Mouse (Mus musculus): ENCODE results near the gene Sema3d.
A peak's percentile ranks its signal among the peaks of the same experiment; 100 is the strongest.

The Sema3d gene

DNA sequence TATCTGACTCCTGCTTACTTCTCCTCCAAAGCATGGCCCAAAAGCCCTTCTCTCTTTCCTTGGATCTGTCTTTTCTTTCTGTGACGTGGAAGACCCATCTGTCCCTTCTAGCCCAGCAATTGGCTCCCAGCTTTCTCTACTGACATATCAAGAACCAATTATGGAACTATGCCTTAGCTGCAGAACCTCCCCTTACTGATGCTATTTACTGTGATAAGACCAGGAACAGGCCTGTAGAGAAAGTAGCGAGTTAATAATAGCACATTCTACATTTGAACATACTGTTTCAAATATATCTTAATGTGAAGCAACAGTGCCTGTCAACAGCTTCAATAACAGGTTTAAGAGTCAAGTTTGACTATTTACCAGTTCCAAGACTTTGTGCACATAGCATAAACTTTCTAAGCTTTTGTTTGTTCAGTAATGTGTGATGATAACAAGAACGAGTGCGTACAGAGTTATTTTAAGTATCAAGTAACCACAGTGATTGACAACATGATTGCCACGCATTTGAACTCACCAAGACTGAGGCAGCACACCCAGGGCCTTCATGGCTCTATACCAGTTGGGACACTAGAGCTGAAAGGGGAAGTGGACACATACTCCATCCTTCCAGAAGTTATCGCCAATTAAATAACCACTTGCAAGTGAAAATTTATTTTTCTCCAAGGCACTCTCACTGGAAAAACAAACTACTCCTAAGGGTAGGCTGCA, 116.8 kb downstream of the Sema3d start:
- no peak for DNase-seq

DNA sequence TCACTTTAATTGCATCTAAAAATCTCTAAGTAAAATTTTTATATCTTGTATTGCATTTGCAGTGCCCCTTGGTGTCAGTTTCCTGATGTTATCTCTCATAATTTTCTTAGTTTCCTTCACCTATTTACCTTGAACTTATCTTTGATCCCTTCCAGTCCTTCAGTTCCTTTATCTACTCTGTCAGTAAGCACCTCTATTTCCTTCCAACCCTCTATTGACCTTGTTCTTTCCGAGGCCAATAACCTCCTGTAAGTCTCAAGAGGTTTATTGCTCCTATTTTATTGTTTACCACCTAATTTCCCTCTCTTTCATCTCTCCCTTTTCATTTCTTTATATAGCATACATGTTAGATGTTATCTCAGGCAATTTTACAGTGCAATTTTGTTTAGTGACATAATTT, 129.3 kb downstream of the Sema3d start:
- no peak for DNase-seq

DNA sequence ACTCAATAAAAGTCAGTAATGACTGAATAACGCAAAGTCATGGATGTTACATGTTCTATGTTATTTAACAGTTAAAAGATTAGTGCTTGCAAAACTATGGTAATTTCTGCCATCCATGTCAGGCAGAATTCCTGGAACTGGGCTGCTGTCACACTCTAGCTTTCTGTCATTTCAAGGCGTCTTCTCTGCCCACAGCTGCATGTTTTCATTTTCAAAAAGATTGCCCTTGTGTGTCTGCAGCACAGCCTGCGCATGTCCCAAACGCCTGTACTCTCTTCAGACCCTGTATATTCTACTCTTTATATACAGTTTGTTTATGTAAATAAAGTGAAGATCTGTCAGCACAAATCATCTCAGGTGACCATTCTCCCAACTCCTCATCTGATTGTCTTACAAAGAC, 132.1 kb downstream of the Sema3d start:
- DNase-seq = no peak

DNA sequence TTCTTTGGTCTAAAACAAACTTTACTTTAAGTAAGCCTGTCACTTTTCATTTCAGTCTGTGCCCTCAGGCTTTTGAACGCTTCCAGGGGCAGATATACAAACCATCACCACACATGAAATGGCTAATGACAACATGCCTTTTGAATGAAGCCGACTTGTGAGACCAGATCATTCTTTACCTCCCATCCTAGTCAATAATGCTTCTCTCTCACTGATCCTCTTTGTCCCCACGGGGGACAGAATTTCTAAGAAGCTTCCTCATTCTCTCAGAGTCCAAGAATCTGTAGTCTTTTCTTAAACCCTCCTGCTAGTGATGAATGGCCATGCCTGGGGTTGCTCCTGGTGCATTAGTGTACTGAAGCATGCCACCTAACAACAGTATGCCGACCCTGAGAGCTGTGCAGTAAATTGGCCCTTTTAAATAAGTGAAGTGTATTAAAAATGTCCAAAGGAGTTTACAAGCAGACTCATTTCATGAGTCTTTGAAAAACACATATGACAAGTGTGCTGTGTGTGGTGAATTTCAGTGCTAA, 142.1 kb downstream of the Sema3d start:
- no peak for DNase-seq

DNA sequence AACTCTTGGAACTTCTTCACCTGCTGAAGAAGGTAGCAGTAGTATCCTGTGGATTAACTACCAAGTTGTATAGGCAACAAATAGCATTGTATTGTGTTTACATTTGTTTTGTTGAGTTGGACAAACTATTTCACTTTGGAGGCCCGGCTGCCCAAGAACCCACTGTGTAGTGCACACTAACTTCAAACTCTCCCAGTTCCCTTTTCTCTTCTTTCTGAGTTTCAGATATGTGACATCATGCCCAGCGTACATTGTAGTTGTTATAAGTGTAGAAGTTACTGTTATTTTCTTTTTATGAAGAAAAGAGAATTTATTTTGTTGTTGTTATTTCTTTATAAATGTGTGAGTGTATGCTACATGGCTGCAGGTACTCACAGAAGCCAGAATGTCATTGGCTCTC, 145.4 kb downstream of the Sema3d start:
- DNase-seq = no peak

DNA sequence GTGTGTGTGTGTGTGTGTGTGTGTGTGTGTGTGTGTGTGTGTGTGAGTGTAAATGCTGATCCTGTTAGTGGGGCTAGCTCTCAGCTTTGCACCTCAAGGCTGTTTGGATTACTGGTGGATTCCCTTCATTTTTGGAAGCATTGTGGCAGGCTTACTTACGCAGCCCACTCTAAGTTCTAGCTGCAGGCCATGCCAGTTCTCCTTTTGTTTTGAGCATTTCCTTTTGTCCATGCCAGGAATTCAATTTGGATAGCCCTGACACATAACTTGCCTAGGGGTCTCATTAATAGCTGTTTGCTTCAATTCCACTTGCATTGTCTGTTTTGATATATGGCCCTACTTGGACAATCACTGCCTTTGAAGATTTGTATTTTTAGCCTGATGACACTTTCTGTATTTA, 146.6 kb downstream of the Sema3d start:
- DNase-seq = no peak

DNA sequence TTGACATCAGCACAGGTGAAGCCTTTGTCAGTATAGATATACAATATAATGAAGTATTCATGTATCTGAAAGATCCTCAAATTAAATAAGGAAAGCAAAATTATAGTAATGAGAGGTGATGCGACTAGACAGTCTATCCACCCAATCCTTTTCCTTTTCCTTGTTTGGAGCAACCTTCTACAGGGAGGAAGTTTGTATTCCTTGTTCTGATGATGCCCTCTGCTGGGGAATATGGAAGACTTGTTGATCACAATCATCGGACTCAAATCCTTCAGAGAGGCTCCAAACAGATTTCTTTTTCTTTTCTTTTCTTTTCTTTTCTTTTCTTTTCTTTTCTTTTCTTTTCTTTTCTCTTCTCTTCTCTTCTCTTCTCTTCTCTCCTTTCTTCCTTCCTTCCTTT, 158.1 kb downstream of the Sema3d start:
- no peak for DNase-seq

DNA sequence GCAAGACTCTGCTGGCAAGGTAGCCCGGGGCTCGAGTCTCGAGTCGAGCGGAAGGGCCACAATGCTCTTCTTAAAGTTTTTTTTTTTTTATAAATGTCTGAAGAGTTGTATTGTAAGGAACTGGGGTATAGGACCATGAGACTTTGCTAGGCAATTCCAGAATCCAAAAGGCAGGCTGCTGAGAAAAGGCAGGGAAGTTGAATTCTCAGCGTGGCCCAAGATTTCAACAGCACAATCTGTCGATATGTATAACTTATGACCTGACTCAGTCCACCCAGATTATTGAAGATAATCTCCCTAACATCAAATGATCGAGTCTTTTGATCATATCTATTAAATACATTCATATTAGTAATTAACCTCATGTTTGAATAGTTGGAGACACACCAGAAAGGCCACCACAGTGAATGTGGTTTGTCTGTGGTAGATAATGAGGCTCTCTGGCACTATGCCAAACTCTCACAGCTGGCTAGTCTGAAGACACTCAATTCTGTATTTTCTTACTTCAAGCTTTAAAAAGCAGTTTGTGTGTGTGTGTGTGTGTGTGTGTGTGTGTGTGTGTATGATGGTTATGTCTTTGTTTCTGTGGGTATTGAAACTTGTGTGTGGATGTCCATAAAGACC, 166.0 kb downstream of the Sema3d start:
- no peak for DNase-seq

DNA sequence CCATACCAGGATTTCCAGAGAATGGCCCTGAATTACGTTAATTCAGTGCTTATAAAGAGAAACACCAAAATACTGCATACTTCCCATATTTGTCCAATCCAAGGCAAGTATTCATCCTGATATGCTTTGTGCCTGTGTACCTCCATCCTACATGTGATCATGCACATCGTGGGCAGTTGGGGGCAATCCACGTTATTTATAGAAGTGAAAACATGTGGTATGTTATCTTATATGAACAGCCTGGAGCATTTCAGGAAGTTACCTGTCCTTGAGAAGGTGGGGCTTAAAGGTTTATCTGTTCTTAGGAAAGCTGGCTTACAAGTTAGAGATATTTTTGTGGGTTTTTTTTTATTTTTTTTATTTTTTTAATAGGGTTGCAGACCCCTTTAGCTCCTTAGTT, 172.2 kb downstream of the Sema3d start:
- no peak for DNase-seq

DNA sequence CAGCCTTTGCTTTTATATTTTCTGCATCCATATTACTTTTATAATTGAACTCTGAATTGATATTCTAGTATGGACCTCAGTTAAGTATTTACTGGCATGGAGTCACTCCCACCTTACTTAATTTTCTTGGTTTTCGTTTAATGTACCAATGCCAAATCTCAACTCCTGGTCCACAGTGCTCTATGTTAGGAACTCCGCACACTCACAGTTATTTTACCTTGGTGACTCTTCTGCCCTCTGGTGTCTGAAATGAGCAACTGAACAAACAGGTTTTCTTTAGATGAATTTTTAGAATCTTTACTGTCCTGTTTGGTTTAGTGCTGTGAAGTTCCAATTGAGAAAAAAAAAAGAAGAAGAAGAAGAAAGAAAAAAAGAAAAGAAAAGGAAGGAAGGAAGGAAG, 174.7 kb downstream of the Sema3d start:
- no peak for DNase-seq

DNA sequence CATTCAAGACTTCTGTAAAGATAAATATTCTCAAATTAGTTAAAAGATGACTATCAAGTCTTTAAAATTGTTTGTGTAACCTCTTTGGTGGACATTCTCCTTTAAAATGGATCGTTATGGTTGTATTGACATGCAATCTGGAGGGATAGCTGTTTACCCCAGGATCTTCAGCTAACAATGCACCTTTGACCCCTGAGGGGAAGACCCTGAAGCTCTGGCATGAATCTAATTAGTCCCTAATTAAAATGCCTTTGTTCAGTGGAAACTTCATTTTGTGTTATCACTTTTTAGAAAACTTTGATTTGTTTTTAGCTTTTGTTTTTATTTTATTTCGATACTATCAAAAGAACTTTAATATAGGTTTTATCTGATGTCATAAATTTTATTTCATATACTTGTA, 178.6 kb downstream of the Sema3d start:
- DNase-seq = no peak

DNA sequence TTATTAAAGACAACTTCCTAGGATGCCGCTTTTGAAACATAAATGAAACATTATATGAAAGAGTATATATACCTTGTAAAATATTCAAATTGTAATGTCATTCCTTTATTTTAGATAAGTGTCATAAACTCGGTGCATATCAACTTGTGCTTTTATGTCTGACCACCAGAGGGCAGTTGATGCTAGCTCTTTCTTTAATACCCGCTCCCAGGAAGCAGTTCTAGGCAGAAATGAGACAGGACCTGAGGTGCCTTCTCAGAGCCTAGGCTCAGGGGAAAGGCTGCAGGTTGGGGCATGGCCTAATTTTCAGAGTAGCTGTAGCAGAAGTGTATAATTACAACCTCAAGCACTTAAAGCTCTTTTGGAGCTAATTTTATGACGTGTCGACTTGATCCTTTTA, 179.0 kb downstream of the Sema3d start:
- peak; percentile 30 for DNase-seq

DNA sequence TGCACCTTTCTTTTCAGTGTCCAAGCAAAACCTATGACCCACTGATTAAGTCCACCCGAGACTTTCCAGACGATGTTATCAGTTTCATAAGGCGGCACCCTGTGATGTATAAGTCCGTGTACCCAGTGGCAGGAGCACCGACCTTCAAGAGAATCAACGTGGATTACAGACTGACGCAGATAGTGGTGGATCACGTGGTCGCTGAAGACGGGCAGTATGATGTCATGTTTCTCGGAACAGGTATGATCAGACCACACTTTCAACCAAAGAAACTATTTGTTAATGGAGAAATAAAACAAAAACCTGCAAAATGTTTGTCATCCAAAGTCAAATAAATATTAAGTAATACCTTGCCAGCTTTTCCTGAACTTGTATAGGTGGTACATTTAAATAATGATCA, 179.9 kb downstream of the Sema3d start:
- no peak for DNase-seq

DNA sequence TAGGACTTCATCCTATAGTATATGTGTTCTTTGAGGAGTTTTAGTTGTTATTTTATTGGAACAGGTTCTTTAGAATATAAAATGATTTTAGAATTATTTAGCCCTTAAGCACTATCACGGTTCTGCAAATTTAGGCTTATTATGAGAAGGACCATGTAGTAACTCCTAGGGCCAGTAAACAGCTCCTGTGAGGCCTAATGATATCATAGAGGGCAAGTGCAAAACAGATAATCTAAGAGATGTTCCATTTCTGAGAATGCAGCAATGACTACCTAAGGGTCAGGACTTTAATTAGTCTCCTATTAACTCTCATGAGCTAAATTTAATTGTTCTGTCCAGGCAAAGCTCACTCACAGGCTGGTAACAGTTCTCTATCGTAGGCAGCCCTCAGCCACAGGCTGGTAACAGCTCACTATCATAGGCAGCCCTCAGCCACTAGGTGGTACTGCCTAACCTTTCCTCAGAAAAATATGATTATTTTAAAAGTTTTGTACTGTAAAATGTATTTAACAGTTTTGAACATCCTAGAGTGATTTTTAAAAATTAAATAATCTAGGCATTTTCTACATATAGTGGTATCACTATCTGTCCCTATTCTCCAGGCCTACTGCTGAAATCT, 181.5 kb downstream of the Sema3d start:
- DNase-seq = no peak

DNA sequence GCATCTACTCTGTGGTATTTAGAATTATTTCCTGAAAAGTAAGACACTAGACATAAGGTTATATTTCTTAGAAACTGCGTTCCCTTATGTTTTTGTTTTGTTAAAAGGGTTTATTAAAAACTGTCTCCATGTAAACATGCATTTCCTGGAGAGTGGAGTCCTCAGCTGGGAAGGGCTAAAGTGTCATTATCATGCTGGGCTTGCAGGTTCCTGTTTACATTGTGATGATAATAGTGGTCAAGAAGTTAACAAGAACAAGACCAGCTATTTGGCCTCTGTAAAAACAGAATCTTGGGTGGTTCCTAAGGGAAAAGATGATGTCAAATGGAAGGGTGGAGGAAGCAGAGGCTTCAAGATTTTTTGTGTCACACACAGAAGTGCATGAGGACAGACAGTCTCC, 183.4 kb downstream of the Sema3d start:
- no peak for DNase-seq

DNA sequence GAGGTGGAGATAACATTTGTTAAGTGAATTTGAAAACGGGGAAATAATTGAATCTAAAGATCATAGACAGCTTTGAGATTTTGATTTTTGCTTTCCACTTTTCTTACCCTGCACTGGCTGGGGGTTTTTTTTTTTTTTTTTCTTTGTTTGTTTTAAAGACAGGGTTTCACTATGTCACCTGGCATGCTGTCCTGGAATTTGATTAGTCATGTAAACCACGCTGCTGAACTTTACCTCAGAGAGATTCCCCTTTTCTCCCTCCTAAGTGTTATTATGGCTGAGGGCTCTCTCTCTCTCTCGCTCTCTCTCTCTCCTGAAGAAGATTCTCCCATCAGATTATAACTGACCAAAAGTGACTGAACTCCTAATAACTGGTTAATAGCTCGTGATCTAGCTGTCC, 191.4 kb downstream of the Sema3d start:
- no peak for DNase-seq

DNA sequence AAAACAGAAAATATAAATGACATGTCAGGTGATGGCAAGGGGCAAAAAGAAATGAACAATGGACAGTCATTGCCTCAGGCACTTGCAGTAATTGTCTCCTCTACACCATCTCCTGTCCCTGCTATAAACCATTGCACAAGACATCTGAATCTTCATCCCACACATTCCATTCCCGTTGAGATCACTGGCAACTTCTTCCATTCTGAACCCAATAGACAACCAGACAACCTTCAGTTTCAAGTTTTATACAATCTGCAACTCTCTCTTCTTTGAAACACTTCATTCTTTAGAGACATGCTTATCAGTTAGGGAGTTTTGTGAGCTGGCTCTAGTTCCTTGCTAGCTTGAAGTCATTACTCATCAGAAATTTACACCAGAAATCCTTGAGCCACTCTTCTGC, 192.1 kb downstream of the Sema3d start:
- DNase-seq = no peak

DNA sequence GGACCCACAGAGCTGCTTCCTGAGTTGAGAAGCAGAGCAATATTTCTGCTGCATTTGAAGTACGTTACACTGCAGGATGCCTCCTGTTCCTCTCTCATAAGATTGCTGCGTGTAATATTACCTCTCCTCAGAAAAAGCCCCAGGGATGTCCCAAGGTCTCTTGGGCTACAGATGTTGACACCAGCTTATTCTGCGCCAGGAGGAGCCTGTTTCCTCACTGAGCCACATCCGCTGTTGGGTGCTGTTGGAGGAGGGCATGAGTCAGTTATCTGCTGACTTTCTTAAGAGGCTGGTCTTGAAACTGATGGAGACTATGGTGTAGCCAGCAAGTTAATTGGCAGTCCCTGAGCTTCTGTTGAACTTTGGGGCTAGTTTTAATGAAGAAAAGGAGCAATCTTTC, 196.6 kb downstream of the Sema3d start:
- DNase-seq = no peak

DNA sequence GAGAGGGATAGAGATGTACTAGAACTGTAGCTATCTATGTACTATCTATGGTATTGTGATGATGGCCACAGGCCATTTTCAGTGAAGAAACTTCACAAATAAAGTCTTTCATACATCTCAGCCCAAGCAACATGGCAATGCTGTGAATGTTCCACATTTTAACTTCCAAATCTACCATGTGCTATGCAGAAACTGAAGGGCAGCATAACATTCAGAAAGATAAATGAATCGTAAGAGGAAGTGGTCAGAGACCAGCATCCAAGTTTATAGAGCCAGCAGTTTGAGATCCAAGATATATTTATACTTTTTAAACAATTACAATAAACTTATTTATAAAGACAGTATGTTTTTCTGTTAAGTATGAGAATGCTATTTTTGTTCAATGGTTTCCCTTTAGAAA, 199.4 kb downstream of the Sema3d start:
- DNase-seq = no peak

DNA sequence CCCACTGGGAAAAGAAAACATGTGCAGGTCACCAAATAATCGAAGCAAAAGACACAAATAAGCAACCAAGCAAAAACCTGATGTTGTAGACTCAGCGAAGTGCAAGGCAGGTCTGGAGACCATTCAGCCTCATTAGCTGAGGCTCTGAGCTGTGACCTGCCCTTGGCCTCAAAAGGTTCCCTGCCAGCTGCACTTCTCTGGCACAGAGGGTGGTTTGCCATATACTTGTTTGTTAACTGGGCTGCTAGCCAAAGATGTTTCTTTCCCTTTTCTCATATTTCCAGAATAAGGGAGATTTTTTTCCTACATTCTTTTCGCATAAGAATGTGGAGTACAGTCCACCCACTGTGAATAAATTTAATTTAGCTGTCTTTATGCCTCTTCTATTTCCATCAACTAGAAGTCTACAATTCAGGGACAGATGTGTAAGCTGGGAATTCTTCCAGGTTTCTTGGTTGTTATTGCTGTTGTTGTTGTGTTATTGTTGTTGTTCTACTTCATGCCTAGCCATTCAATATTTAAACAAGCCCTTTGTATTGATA, 200.2 kb downstream of the Sema3d start:
- no peak for DNase-seq

DNA sequence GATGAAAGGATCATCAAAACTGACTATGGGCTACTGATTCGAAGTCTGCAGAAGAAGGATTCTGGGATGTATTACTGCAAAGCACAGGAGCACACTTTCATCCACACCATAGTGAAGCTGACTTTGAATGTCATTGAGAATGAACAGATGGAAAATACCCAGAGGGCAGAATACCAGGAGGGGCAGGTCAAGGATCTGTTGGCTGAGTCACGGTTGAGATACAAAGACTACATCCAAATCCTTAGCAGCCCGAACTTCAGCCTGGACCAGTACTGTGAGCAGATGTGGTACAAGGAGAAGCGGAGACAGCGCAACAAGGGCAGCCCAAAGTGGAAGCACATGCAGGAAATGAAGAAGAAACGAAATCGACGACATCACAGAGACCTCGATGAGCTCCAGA, 201.7 kb downstream of the Sema3d start:
- no peak for DNase-seq

DNA sequence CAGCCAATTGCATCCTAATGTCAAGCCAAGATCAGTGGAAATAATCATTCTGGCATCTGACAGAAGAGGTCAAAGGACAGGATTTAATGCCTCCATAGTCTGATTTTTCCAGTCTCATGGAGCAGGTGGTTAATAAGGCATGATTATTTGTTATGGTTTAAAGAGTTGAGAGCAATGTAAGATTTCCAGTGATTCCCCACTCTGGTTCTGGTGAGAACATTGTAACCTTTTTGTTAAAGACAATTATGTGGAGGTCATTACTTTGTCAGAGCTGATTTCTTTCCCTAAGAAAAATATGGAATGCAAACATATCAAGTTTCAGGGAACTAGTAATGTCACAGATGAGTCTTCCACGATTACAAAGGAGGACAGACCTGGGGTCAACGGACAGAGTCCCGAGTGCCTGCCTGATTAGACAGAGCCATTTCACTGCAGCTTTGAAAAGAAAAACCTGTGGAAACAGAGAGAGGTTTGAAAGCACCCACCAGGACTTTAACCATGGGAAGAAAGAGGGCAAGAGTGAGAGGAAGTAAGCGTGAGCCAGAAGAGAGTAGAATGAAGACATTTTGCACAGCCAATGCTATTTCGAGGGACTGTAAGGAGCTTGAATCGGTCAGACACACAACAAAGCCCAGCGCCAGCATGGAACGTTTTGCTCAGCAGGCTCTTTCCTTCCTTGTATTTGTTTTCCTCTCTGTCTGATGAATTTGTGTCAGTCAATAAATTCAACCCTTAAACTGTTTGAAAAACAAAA, 251.2 kb downstream of the Sema3d start:
- DNase-seq = no peak

DNA sequence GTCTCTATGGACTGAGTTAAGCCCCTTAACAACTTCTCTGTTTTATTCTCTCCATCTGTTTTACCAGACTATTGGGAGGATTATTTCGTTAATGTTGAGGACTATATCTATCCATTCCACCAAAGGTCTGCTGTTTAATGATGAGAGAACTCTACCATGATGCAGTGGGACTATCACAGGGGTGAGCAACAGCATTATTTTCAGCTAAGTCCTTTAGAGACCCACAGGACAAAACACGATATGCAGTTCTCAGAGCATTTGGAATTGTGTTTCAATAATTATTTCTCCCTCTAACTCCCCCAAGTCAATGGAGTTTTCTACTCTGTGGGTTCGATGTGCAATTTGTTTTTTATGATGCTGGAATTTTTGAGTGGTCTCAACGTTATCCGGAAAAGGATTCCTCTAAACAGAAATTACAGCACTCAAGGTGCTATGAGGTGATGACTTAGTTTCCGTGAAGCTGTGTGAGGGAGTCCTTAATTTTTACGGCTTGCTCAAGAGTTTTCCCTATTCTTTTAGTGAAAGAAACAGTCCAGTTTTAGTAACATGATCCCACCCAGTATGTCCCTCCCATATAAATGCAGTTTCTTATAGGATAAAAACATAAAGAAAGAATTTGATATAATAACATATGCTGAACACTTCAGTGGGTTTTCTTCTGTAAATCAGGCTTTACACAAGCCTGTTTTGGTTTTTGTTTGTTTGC, 254.7 kb downstream of the Sema3d start:
- DNase-seq = no peak

Measured in layer of hippocampus, adult 9-11 months (tissue).